Mouse (Mus musculus): ENCODE data around the gene Agap1. TPM values are rescaled to one million over a fixed set of nuclear protein-coding genes. Genes with fewer than 3 reads are reported as not detected.

Agap1 gene
- polyA plus RNA-seq, 1 experiment = 4.3 TPM

DNA sequence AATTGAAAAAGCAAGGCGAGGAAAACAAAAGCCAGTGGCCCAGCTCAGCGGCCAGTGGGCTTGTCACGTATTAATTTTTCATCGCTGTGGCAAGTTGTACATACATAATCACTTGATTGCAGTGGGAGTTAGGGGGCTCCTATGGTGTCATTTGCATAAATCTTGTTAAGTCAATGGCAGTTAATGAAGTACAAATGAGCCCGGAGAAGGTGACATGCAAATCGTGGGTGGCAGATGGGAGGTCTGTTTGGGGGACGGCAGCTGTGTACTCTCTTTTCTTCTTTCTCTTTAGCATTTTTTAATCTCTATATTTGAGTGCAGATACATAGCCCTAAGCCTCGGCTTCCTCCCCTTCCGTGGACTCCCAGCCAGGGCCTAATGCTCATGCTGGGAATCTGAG lies 220.1 kb downstream of the Agap1 start:
- 96% methylated on average over 9 of the region's 9 CpGs for WGBS
- no peaks in the 10 kb centered on the region for H3K36me3 ChIP-seq (ENCODE audit: control insufficient read depth, insufficient read depth, low read length)

GRCm38 (mm10) chr1:89676411-89676810 lies 221.8 kb downstream of the Agap1 start:
- TF ChIP-seq CTCF (IDR thresholded peaks at IDR 0.05; ENCODE audit: borderline replicate concordance, control insufficient read depth, extremely low read depth, insufficient read depth, low read length, poor library complexity) = 0 out of 2 replicates have a peak, but pooled peaks have one; percentile 28
- TF ChIP-seq POLR2A (IDR thresholded peaks at IDR 0.05; ENCODE audit: control insufficient read depth, extremely low read depth, insufficient read depth, low read length, poor library complexity) = no peak
- H3K27ac ChIP-seq (ENCODE audit: control insufficient read depth, insufficient read depth, low read length) = no peak overlapping the region
- H3K36me3 ChIP-seq (ENCODE audit: control insufficient read depth, insufficient read depth, low read length) = no peaks in the 10 kb centered on the region
- DNase-seq = no peak
- 93% methylated on average over 4 of the region's 4 CpGs for WGBS
- no peaks in the 10 kb centered on the region for H3K4me1 ChIP-seq (replicated peaks; ENCODE audit: control insufficient read depth, insufficient read depth, low read length)
- H3K4me3 ChIP-seq (ENCODE audit: control insufficient read depth, insufficient read depth, low read length) = no peak overlapping the region
- H3K27me3 ChIP-seq (ENCODE audit: control insufficient read depth, insufficient read depth, low read length) = no peaks in the 10 kb centered on the region

More for the DNA sequence above, 220.1 kb downstream of the Agap1 start:
- H3K27me3 ChIP-seq (ENCODE audit: control insufficient read depth, insufficient read depth, low read length) = no peaks in the 10 kb centered on the region
- no peaks in the 10 kb centered on the region for H3K4me1 ChIP-seq (replicated peaks; ENCODE audit: control insufficient read depth, insufficient read depth, low read length)
- H3K27ac ChIP-seq (ENCODE audit: control insufficient read depth, insufficient read depth, low read length) = no peak overlapping the region
- no peak for DNase-seq
- H3K4me3 ChIP-seq (ENCODE audit: control insufficient read depth, insufficient read depth, low read length) = no peak overlapping the region
- no peak for TF ChIP-seq CTCF (IDR thresholded peaks at IDR 0.05; ENCODE audit: borderline replicate concordance, control insufficient read depth, extremely low read depth, insufficient read depth, low read length, poor library complexity)
- no peak for TF ChIP-seq POLR2A (IDR thresholded peaks at IDR 0.05; ENCODE audit: control insufficient read depth, extremely low read depth, insufficient read depth, low read length, poor library complexity)

DNA sequence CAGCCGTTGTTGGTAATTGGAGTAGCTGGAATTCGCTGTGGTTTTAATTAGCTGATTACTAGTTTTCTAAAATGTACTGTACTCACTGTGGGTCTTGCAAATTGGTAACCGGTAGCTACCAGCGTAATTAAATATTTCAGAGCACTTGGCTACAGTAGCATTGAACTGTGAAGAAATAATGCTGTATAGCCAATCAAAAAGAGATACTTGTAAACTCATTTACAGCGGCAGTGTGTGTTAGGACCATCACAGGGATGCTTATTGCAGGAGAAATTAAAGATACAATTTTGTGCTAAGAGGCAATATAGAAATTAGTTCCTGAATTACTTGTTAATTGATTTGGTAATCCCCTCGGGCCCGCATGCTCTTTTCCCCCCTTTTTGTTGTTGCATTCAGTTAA lies 226.1 kb downstream of the Agap1 start:
- no peak overlapping the region for H3K4me3 ChIP-seq (ENCODE audit: control insufficient read depth, insufficient read depth, low read length)
- TF ChIP-seq POLR2A (IDR thresholded peaks at IDR 0.05; ENCODE audit: control insufficient read depth, extremely low read depth, insufficient read depth, low read length, poor library complexity) (no peak), CTCF (IDR thresholded peaks at IDR 0.05; ENCODE audit: borderline replicate concordance, control insufficient read depth, extremely low read depth, insufficient read depth, low read length, poor library complexity) (no peak)
- DNase-seq = no peak
- H3K27me3 ChIP-seq (ENCODE audit: control insufficient read depth, insufficient read depth, low read length) = no peaks in the 10 kb centered on the region
- H3K36me3 ChIP-seq (ENCODE audit: control insufficient read depth, insufficient read depth, low read length) = no peaks in the 10 kb centered on the region
- no peaks in the 10 kb centered on the region for H3K4me1 ChIP-seq (replicated peaks; ENCODE audit: control insufficient read depth, insufficient read depth, low read length)
- no peak overlapping the region for H3K27ac ChIP-seq (ENCODE audit: control insufficient read depth, insufficient read depth, low read length)
- 98% methylated on average over 7 of the region's 7 CpGs for WGBS

DNA sequence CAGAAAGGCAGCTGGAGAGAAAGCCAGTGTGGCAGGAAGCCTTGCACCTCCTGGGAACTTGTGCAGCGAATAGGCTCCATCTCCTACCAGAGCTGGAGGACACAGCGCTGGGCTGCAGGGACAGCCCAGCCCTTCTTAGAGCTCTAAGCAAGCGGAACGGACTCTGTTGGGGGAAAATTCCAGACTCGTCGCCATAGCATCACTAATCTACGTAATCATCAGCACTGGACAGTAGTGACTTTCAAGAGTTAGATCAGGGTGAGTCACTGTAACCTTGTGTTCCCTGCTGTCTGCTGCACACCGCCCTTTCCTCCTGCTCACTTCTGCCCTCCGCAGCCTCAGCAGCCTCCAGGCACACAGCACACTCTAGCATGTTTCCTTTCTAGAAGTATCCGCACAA lies 234.3 kb downstream of the Agap1 start:
- H3K4me3 ChIP-seq (ENCODE audit: control insufficient read depth, insufficient read depth, low read length) = no peak overlapping the region
- no peak for DNase-seq
- H3K36me3 ChIP-seq (ENCODE audit: control insufficient read depth, insufficient read depth, low read length) = no peaks in the 10 kb centered on the region
- 94% methylated on average over 10 of the region's 10 CpGs for WGBS
- no peaks in the 10 kb centered on the region for H3K27me3 ChIP-seq (ENCODE audit: control insufficient read depth, insufficient read depth, low read length)
- H3K4me1 ChIP-seq (replicated peaks; ENCODE audit: control insufficient read depth, insufficient read depth, low read length) = no peaks in the 10 kb centered on the region
- H3K27ac ChIP-seq (ENCODE audit: control insufficient read depth, insufficient read depth, low read length) = no peak overlapping the region
- TF ChIP-seq CTCF (IDR thresholded peaks at IDR 0.05; ENCODE audit: borderline replicate concordance, control insufficient read depth, extremely low read depth, insufficient read depth, low read length, poor library complexity) (no peak), POLR2A (IDR thresholded peaks at IDR 0.05; ENCODE audit: control insufficient read depth, extremely low read depth, insufficient read depth, low read length, poor library complexity) (no peak)

DNA sequence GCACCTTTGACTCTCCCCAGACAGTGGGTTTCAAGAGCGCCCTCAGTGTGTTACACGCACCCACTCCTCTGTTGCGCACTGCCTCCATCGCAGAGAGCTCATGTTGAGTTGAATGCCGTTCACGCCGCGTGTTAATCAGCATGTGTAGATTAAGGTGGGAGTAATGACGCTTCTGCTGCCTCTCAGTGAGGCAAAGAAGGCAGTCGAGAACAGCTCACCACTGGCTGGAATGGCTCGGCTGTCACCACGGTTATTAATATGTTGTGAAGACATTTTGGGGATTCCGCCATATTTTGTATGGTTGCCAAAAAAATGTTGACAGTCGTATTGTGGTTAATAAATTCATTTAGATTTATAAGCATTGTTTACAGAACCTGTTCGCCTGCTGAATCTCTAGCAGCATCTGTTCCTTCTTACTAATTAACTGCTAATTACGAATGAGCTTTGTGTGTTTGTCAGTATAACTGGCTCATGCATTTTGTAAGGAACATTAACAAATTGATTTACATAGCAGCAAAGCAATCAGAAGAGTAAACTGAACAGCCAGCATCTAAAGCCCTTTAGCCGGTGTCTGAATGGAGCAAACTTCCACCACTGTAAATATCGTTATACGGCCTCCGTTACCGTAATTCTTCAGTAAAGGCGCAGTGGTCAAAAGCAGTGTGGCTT lies 235.1 kb downstream of the Agap1 start:
- TF ChIP-seq POLR2A (IDR thresholded peaks at IDR 0.05; ENCODE audit: control insufficient read depth, extremely low read depth, insufficient read depth, low read length, poor library complexity) = no peak
- TF ChIP-seq CTCF (IDR thresholded peaks at IDR 0.05; ENCODE audit: borderline replicate concordance, control insufficient read depth, extremely low read depth, insufficient read depth, low read length, poor library complexity) = no peak
- H3K27me3 ChIP-seq (ENCODE audit: control insufficient read depth, insufficient read depth, low read length) = no peaks in the 10 kb centered on the region
- WGBS = 97% methylated on average over 22 of the region's 22 CpGs
- no peak overlapping the region for H3K4me3 ChIP-seq (ENCODE audit: control insufficient read depth, insufficient read depth, low read length)
- no peak for DNase-seq
- H3K4me1 ChIP-seq (replicated peaks; ENCODE audit: control insufficient read depth, insufficient read depth, low read length) = no peaks in the 10 kb centered on the region
- H3K36me3 ChIP-seq (ENCODE audit: control insufficient read depth, insufficient read depth, low read length) = no peaks in the 10 kb centered on the region
- H3K27ac ChIP-seq (ENCODE audit: control insufficient read depth, insufficient read depth, low read length) = no peak overlapping the region

DNA sequence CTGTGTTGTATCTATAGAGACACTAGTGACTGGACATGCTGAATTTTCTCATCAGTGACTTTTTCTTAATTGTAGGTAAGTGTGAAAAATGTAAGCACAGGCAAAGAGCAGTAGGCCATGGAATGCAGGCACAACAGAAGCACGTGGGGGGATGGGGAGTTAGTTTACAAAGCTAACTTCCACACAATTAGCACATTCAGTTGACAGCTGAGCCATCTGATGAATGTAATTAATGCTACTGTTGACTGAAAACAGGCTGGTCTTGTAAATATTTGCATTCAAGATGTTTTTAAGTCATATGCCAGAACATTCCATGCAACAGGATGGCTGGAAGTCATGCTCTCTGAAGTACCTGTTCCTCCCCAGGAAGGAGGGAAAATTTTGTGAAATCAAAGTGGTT lies 236.5 kb downstream of the Agap1 start:
- H3K27ac ChIP-seq (ENCODE audit: control insufficient read depth, insufficient read depth, low read length) = no peak overlapping the region
- WGBS = 92% methylated on average over 1 of the region's 1 CpGs
- H3K4me1 ChIP-seq (replicated peaks; ENCODE audit: control insufficient read depth, insufficient read depth, low read length) = no peaks in the 10 kb centered on the region
- no peaks in the 10 kb centered on the region for H3K27me3 ChIP-seq (ENCODE audit: control insufficient read depth, insufficient read depth, low read length)
- H3K4me3 ChIP-seq (ENCODE audit: control insufficient read depth, insufficient read depth, low read length) = no peak overlapping the region
- TF ChIP-seq CTCF (IDR thresholded peaks at IDR 0.05; ENCODE audit: borderline replicate concordance, control insufficient read depth, extremely low read depth, insufficient read depth, low read length, poor library complexity) (no peak), POLR2A (IDR thresholded peaks at IDR 0.05; ENCODE audit: control insufficient read depth, extremely low read depth, insufficient read depth, low read length, poor library complexity) (no peak)
- no peaks in the 10 kb centered on the region for H3K36me3 ChIP-seq (ENCODE audit: control insufficient read depth, insufficient read depth, low read length)
- no peak for DNase-seq

GRCm38 (mm10) chr1:89692420-89692819 lies 237.8 kb downstream of the Agap1 start:
- Histone ChIP-seq H3K4me1 (replicated peaks; ENCODE audit: control insufficient read depth, insufficient read depth, low read length) (no peaks in the 10 kb centered on the region), H3K27me3 (ENCODE audit: control insufficient read depth, insufficient read depth, low read length) (no peaks in the 10 kb centered on the region), H3K27ac (ENCODE audit: control insufficient read depth, insufficient read depth, low read length) (no peak overlapping the region), H3K4me3 (ENCODE audit: control insufficient read depth, insufficient read depth, low read length) (no peak overlapping the region), H3K36me3 (ENCODE audit: control insufficient read depth, insufficient read depth, low read length) (no peaks in the 10 kb centered on the region)
- DNase-seq = no peak
- WGBS = 97% methylated on average over 12 of the region's 12 CpGs
- TF ChIP-seq CTCF (IDR thresholded peaks at IDR 0.05; ENCODE audit: borderline replicate concordance, control insufficient read depth, extremely low read depth, insufficient read depth, low read length, poor library complexity) (no peak), POLR2A (IDR thresholded peaks at IDR 0.05; ENCODE audit: control insufficient read depth, extremely low read depth, insufficient read depth, low read length, poor library complexity) (no peak)

All from thymus, adult 2 months (tissue).